Mouse (Mus musculus): Measurements from ENCODE around the gene Stra6.

Stra6 gene

DNA sequence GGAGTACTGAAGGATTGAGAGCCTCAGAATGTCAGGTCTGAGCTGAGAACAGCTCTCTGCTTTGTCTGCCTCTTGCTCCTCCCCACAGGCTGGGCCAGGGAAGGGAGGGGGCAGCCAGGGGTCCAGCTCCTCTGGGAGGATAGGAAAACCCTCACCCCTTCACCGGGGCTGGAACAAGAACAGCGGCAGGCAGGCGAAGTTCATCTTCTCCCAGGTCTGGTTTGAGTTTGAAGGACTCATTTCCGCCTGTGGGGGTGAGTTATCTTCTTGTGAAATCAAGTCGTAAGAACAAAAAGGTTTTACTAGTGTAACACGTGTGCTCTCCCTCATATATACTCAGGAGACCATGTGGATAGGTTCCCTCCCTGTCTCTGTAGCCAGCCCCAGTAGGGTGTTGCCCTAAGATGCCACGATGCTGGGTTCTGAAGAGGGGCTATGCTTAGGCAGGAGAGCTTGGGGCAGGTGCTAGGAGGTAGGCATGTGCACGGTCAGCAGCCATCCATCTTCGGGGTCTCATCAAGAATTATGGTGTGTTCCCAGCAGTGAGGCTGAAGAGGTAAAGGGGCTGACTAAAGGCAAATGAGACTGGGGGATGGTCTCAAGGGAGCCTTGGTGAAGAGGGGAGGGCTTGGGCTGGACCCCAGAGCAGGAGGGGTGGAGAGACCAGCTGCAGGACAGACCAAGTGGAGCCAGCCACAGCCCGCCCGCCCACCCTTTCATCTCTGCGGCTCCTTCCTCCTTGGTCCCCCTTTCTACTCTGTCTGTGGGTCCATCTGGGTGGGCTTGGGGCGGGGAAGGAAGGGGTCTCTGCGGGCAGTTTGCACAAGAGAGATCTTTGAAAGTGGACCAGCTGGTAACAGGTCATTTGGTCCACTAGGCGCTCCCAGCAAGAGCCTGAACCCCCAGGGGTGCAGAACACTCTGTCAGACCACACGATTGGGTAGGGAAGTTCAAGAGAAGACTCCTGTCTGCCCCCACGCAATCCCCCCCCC is 70.6 kb downstream of the Stra6 start:
- no peak for DNase-seq (ENCODE audit: low spot score in 2 of 2)

GRCm38 (mm10) chr9:58134906-58135305 is 71.3 kb downstream of the Stra6 start:
- DNase-seq (ENCODE audit: low spot score in 2 of 2), result no peak

DNA sequence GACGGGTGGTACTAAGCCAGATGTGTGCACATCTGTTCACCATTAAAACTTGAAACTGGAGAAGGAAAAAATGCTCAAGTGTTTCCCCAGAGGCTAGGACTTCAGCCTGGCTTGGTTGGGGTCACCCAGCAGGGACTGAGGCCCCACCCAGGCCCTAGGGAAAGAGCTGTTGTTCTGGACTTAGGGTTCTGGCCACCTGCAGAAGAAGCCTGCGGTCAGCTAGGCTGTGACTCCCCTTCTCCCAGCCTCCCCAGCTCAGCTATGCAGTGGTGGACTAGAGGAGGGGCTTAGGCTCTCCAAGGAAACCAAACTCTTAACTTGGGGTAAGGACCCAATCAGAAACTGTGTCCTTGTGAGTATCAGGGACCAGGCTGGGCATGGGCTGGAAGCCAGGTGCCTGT is 72.3 kb downstream of the Stra6 start:
- no peak for DNase-seq (ENCODE audit: low spot score in 2 of 2)

DNA sequence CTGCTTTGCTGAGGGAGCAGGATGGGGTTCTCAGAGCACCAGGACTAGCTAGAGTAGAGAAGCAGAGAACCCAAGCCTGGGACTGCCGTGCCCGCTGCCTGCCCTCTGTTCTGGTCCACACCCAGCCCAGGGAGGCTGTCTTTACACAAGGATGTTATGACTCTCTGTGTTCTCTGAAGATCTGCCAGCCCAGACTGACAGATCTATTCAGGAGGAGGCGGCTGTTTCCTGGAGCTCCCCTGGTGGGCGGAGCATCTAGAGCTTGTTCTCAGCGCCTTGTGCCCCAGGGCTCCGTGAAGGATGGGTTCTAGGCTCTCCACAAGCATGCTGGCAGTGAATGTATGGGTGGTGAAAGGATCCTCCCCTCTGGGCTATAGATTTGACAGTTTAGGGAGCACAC is 76.4 kb downstream of the Stra6 start:
- DNase-seq (ENCODE audit: low spot score in 2 of 2), result peak in 1 of 2 experiments; percentile 24

GRCm38 (mm10) chr9:58143419-58143818 is 79.8 kb downstream of the Stra6 start:
- DNase-seq (ENCODE audit: low spot score in 2 of 2), result no peak

DNA sequence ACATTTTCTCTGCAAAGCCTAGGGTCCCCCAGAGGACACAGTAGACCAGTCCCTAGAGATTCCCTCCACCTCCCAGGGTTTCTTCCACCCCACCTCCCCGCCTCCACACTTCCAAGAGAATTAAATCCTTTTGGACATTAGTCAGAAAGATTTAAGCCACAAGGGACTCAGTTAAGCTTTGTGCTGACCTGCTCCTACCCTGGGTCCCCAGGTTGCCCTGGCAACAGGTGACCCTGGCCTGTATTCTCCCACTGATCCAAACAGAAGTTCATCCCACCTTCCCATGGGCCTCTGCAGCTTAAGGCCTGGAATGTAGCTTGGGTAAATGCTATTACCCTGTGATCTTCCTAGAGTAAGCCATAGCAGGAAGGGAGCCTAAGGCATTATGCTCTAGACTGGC is 81.1 kb downstream of the Stra6 start:
- no peak for DNase-seq (ENCODE audit: low spot score in 2 of 2)

DNA sequence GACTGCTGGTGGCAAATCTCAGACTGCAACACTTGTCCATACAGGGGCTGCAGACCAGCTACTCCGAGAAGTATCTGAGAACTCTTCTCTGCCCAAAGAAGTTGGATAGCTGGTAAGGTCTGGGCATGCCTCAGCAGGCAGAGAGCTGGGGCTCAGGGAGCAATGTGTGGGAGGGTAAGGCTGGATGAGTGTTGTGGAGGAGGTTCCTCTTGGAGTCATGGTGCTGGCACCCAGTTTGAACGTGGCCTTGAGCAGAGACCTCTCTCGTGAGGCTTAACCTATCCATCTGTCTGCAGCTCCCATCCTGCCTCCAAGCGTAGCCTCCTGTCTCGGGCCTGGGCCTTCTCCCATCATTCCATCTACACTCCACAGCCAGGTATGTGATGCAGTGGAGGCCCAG is 81.8 kb downstream of the Stra6 start:
- no peak for DNase-seq (ENCODE audit: low spot score in 2 of 2)

- no peak for DNase-seq (ENCODE audit: low spot score in 2 of 2)
These were observed 85.2 kb downstream of the Stra6 start for GRCm38 (mm10) chr9:58148806-58149205.

DNA sequence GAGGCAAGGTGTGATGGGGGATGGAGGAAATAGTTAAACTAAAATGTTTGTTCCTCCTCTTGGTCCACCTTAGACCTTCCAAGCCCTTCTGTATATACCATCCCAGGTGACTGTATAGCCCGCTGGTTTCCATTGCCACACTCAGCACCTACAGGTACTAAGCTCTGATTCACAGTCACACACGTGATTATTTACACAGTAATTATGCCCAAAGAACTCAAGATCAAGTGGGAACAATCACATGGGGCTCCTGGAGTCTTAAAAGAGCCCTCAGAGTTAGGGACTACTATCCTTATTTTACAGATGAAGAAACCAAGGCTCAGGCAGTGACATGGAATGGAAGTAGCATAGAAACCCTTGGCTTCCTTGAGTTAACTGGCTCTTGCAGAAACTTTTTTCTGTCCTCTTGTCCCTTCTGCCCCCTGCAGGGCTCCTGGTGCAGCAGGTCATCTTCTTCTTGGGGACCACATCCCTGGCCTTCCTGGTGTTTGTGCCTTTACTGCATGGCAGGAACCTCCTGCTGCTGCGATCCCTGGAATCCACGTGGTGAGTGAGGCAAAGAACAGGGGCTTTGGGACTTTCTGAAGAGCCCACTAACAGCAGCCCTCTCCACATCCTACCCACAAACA is 87.3 kb downstream of the Stra6 start:
- DNase-seq (ENCODE audit: low spot score in 2 of 2), result no peak

DNA sequence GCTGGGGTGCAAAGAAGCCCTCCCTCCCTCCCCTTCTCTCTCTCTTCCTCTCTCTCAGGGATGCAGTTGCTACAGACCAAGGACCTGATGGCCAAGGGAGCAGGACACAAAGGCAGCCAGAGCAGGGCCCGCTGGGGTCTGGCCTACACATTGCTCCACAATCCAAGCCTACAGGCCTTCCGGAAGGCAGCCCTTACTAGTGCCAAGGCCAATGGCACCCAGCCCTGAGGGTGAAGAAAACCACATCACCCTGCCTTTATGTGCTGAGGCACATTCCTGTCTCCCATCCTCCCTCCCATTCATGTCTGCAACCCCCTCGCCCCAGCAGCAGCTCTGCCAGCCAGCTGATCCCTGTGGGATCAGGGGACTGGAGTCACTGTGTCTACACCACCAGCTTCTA is 89.5 kb downstream of the Stra6 start:
- DNase-seq (ENCODE audit: low spot score in 2 of 2), result no peak

DNA sequence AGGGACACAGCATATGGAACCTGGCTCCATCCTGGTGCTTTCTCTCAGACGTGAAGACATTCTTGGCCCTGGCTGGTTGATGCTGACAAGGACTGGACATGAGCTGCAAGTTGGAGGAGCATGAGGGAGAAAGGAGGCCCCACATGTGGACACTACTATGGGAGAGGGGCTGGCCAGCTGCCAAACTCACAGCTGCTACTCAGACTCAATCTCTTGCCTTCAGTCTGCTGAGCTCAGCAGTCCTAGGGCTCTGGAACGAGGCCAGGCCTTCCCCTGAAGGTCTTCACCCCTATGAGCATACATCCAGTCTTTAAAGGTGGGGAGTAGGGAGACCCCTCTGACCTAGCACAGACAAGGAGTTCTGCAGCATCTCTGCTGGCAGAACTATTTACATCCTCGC is 91.8 kb downstream of the Stra6 start:
- peak in 1 of 2 experiments; percentile 22 for DNase-seq (ENCODE audit: low spot score in 2 of 2)

DNA sequence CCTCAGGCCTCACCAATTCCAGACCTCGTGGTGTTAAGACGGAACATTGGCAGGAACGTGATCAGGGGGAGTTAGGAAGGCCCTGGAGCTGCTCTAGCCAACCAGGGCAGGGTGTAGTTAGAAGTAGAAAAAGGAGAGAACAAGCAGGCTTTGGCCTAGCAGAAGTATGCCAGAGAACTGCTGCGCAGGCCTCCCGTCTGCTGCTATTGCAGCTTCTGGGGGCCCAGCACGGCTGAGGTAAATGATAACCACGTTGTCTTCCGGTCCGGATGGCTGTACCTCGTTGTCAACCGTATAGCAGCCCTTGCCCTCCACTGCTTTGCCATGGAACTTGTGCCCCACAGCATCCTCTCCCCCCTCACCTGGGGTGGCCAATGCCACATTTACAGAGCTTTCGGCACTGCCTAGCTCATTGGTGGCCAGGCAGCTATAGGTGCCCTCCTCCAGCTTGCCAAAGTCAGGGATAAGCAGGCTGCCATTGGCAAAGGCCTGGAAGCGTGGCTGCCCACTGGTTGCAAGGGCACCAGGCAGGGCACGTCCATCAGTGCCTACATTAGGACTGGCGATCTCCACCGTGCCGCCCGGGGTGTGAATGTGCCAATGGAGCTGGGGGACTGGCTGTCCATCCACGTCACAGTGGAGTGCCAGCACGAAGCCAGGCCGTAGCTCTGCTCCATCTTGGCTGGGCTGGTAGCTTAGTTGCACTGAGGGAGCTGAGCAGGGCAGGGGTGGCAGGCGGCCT is 93.4 kb downstream of the Stra6 start:
- DNase-seq (ENCODE audit: low spot score in 2 of 2), result no peak

DNA sequence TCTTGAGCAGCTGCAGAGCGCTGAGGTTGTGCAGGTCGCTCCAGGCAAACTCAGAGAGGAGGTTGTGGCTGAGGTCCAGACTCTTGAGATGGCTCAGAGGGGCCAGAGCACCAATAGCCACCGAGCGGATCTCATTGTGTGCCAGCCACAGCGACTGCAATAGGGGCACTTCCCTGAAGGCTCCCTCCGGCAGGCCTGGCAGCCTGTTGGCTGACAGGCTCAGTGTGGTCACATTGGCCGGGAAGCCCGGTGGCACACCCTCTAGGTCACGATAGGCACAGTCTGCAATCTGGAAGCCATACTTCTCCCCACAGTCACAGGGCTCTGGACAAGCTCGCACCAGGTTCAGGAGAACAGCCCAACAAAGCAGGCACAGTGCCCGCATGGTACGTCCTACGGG is 94.2 kb downstream of the Stra6 start:
- no peak for DNase-seq (ENCODE audit: low spot score in 2 of 2)

DNA sequence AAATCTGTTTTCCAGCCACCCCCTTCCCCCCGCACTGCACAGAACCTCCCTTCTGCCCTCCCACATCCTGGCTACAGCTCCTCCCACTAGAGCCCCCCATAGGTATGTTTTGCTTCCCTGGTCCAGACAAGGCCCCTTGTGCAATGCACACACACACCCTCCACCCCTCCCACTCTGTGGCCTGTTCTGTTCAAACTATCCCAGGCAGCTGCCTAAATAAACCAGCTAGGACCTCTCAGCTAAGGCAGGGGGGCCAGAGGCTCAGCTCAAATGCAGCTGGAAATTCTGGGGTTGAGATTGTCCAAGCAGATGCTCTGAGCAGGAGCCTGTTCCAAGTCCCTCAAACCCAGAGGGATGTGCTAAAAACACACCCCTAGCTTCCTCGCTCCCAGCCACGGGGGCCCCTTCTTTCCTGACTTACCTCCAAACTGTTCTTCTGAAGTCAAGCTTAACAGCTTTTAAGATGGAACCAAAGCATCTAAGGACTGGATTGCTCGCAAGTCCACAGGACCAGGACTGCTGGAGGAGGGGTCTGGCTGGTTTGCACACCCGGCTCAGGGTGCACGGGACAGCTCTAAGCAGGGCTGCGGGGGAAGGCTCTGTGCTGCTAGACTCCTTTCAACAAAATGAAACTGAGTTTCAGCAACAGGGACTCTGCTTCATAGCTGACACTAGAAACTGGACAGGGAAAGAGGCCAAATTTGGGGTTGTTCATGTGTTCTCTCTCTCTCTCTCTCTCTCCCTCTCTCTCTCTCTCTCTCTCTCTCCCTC is 95.1 kb downstream of the Stra6 start:
- DNase-seq (ENCODE audit: low spot score in 2 of 2), result no peak

GRCm38 (mm10) chr9:58159855-58160254 is 96.3 kb downstream of the Stra6 start:
- DNase-seq (ENCODE audit: low spot score in 2 of 2), result peak in 1 of 2 experiments; percentile 25

GRCm38 (mm10) chr9:58160315-58160714 is 96.7 kb downstream of the Stra6 start:
- DNase-seq (ENCODE audit: low spot score in 2 of 2), result no peak

DNA sequence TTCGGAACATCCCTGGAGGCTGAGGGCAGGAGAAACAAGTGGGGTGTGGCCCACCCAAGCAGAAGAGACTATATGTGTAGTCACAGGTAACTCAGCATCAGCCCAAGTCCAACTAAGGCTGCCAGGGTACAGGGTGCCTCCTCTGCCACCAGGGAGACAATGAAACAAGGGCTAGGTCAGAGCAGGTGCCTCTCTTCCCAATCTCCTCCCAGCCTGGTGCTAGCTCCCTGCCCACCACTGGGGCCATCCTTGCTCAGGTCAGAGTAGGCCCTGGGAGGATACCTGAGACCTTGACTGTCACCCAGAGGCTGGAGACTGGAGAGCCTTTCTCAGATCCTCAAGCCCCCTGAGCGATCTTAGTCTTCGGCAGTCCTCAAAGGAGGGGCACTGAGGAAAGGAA is 98.6 kb downstream of the Stra6 start:
- DNase-seq (ENCODE audit: low spot score in 2 of 2), result no peak

DNA sequence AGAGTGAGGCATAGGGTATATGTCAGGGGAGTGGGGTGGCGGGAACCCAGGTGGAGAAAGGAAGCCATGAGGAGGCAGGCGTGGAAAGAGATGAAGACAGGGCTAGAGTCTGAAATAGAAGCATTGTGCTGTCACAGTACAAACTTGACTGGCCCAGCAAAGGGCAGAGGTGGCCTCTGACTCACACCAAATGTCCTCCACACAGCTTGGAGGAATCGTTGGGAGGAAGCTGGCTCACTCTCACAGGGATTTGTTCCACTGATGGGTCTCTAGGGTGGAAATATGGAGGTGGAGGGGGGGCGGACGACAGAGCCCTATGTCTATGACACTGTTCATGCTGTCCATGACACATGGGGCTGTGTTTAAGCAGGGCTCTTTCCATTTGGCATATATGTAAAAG is 99.6 kb downstream of the Stra6 start:
- no peak for DNase-seq (ENCODE audit: low spot score in 2 of 2)

DNA sequence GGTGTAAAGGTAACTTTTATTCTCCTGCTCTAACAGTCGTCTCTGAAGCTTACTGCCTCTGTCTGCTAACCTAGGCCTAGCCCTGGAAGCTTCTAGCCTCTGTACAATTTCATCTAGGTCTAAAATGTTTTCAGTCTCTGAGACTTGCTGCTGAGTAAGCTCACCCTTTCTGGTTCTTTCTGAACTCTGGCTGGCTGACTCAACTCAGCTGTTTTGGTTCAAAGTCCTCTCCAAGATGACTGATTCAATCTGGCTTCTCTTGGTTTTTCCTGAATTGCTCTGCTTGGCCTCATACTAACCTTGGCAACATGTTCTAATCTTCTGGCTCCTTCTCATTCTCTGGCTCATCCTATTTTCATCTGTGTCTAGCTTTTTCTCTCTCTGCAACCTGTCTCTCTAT is 102.2 kb downstream of the Stra6 start:
- DNase-seq (ENCODE audit: low spot score in 2 of 2), result no peak

DNA sequence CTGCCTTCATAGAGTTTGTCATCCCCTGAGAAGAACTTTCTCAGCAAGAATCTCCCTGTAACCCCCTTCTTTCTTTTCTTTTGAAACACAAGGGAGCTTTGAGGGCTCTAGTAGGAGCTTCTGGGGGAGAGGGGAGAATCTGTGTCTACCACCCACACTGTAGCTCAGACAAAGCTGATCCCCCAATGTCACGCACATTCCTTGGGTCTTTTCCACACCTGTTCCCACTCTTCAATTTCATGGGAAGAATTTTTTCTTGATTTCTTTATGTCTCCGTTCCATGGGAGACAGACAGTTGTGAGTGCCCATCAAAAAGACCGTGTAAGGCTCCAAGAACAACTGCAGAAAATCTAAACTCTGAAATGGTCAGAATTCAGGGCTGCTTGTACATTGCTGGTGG is 105.3 kb downstream of the Stra6 start:
- DNase-seq (ENCODE audit: low spot score in 2 of 2), result no peak

DNA sequence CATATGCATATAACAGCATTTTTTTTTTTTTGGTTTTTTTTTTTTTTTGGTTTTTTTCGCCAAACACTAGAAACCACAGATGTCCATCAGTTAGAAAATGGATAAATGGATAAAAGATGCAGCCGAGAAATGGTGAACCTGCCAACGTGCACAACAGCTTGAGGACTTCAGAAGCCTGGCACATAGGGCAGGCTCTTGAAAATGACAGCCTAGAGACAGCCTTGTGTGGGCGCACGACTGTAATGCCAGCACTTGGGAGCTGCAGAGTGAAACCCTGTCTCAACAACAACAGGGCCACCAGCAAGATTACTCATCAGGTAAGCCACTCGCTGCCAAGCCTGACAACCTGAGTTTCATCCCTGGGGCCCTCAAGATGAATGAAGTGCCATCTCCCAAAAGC is 105.8 kb downstream of the Stra6 start:
- DNase-seq (ENCODE audit: low spot score in 2 of 2), result no peak

DNA sequence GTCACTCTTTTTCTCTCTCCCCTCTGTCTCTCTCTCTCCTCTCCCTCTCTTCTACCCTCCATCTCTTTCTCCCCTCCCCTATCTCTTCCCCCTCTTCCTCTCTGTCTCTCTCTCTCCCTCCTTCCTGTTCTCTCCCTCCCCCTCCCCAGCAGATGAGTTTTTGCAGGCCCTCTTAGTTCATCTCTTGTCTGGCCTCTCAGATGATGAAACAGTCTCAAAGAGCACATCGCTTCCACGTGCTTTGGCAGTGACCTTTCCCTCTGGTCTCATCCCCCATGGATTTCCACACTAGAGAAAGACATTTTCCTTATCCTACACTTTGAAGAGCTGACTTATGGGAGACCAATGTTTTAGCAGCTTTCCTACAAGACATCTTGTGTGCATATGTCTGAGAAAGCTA is 109.3 kb downstream of the Stra6 start:
- DNase-seq (ENCODE audit: low spot score in 2 of 2), result no peak

All from left cerebral cortex, adult 9 months (tissue).